Mouse (Mus musculus) intestine, embryonic 14.5 days (tissue): ENCODE measurements around the gene Tbc1d17. TPM values are rescaled to one million over a fixed set of nuclear protein-coding genes. Genes with fewer than 3 reads are reported as not detected.
A peak's percentile ranks its signal among the peaks of the same experiment; 100 is the strongest.

ENCODE experiments used
- ATAC-seq: fragments of 200-750 bp; cut with Nextera tagmentation; replicated peaks from 2 replicates; pipeline ENCODE4 v1.8.0; 2017; ENCODE audit warnings: low read depth, moderate number of reproducible peaks, moderate TSS enrichment, moderate library complexity; ENCODE audit not compliant: low FRiP score, low TSS enrichment
- DNase-seq: peaks from one replicate; pipeline ENCODE4 v3.0.0-alpha.2; 2018; ENCODE audit warnings: low spot score
- H3K27ac ChIP-seq: fragments of 300-500 bp; sonication (generic); 2 replicates; pipeline ENCODE4 v1.5.1; 2014; ENCODE audit warnings: low read depth, mild to moderate bottlenecking, control low read depth
- H3K27me3 ChIP-seq: fragments of 300-500 bp; sonication (generic); replicated peaks from 2 replicates; pipeline ENCODE4 v1.6.1; 2014; ENCODE audit warnings: low read length, control low read depth; ENCODE audit not compliant: control insufficient read depth, insufficient read depth
- H3K36me3 ChIP-seq: fragments of 300-500 bp; sonication (generic); 2 replicates; pipeline ENCODE4 v1.6.1; 2014; ENCODE audit warnings: low read length, control low read depth; ENCODE audit not compliant: control insufficient read depth, insufficient read depth
- H3K4me1 ChIP-seq: fragments of 300-500 bp; sonication (generic); replicated peaks from 2 replicates; pipeline ENCODE4 v1.6.1; 2014; ENCODE audit warnings: low read length, control low read depth, mixed read lengths; ENCODE audit not compliant: control insufficient read depth, insufficient read depth
- H3K4me2 ChIP-seq: fragments of 300-500 bp; sonication (generic); 2 replicates; pipeline ENCODE4 v1.6.1; 2014; ENCODE audit warnings: low read length
- H3K4me3 ChIP-seq: fragments of 300-500 bp; sonication (generic); 2 replicates; pipeline ENCODE4 v1.5.1; 2014; ENCODE audit warnings: low read depth, low read length, control low read depth, mixed read lengths
- H3K9ac ChIP-seq: fragments of 300-500 bp; sonication (generic); 2 replicates; pipeline ENCODE4 v1.6.1; 2014; ENCODE audit warnings: mild to moderate bottlenecking, low read length
- H3K9me3 ChIP-seq: fragments of 300-500 bp; sonication (generic); 2 replicates; pipeline ENCODE4 v1.6.1; 2016; ENCODE audit warnings: low read length, control low read depth; ENCODE audit not compliant: control insufficient read depth
- WGBS: fragments of 180-500 bp; shearing (Covaris S2); extraction: QIAGEN DNeasy Blood & Tissue Kit; methylation state at CpG from one replicate; pipeline ENCODE4 v1.1.7; 2014; 5-methylcytosine and 5-hydroxymethylcytosine counted together
- polyA plus RNA-seq: library from polyadenylated mRNA; unstranded; fragments of >200 nt; fragmentation: Nextera tagmentation; extraction: Ambion mirVana; gene quantifications from 2 replicates; pipeline ENCODE4 v1.2.1, GENCODE M21; 2014

The Tbc1d17 gene
- polyA plus RNA-seq, 1 experiment from 2014 or later, result 72.4 TPM

DNA sequence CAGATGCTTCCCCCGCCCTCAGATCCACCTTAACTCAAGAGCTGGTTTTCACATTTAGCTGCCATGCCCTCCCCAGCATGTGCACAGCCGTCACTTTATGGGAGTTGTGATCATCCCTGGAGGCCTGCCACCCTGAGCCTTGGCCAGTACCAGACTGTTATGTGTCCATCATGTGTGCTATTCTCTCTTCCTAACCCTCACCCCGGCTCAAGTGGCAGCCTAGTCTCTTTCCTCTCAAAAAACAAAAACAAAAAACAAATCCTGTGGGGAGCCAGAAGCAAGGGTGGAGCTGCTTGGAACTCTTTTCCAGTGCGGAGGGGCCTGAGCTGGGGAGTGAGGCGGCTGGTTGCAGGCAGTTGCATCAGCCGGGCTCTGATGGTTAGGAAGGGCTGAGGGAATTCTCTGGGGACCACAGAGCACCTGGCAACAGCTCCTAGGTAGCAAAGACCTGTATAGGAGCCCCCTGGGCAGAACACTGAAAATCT lies 30.1 kb downstream of the Tbc1d17 start:
- H3K9ac ChIP-seq, result peak overlapping the region; percentile 37; the same call in 1 of the 2 replicates
- no peaks in the 10 kb centered on the region for H3K27me3 ChIP-seq
- peak overlapping the region; percentile 83 for H3K4me3 ChIP-seq
- no peak overlapping the region for H3K27ac ChIP-seq
- H3K36me3 ChIP-seq, result 0 out of 2 replicates have a peak, but pooled peaks cover 5% of the 10 kb centered on the region
- WGBS, result 49% methylated on average over 6 of the region's 6 CpGs
- peak overlapping the region; percentile 78 for H3K4me2 ChIP-seq
- ATAC-seq, result no peak
- no peaks in the 10 kb centered on the region for H3K9me3 ChIP-seq
- peak; percentile 57 for DNase-seq
- H3K4me1 ChIP-seq, result peaks cover 27% of the 10 kb centered on the region

DNA sequence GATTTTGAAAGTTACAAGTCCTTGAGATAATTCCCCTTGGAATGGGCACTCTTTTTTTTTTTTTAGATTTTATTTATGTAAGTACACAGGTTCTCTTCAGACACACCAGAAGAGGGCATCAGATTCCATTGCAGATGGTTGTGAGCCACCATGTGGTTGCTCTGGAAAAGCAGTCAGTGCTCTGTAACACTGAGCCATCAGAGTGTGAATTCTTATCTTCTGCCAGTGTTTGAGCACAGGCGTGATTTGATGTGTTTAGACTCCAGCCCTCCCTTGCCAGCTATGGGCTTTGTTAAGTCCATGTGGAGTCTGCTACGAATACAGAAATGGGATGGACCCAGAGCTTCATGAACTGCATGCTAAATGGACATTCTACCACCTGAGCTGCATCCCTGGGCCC lies 30.7 kb downstream of the Tbc1d17 start:
- DNase-seq, result peak; percentile 50
- peak overlapping the region; percentile 87; the same call in 1 of the 2 replicates for H3K9ac ChIP-seq
- H3K36me3 ChIP-seq, result 0 out of 2 replicates have a peak, but pooled peaks cover 6% of the 10 kb centered on the region
- WGBS, result 28% methylated on average over 2 of the region's 2 CpGs
- no peak for ATAC-seq
- peak overlapping the region; percentile 83 for H3K4me3 ChIP-seq
- H3K9me3 ChIP-seq, result no peaks in the 10 kb centered on the region
- H3K27me3 ChIP-seq, result no peaks in the 10 kb centered on the region
- H3K27ac ChIP-seq, result no peak overlapping the region
- peak overlapping the region; percentile 78 for H3K4me2 ChIP-seq
- H3K4me1 ChIP-seq, result peaks cover 27% of the 10 kb centered on the region

DNA sequence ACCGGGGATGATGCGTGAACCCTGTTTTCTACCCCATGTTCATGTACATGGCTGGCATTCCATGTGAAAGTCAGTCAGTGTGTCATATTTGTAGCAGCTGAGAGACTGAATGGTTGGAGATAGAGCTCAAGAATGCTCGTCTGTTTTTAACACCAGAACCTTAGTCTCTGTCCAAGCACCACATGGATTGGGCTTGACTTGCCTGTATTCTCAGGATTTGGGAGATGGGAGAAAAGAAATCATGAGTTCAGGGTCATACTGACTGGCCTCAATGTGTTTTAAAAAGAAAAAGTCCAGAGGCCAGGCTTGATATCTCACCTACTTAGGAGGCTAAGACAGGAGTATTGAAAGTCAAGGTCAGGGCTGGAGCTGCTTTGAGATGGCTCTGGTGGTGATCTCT lies 31.4 kb downstream of the Tbc1d17 start:
- H3K9ac ChIP-seq, result peak overlapping the region; percentile 87
- no peaks in the 10 kb centered on the region for H3K27me3 ChIP-seq
- WGBS, result 22% methylated on average over 3 of the region's 3 CpGs
- no peak overlapping the region for H3K27ac ChIP-seq
- no peak for ATAC-seq
- H3K9me3 ChIP-seq, result no peaks in the 10 kb centered on the region
- DNase-seq, result no peak
- peak overlapping the region; percentile 78 for H3K4me2 ChIP-seq
- H3K4me1 ChIP-seq, result peaks cover 27% of the 10 kb centered on the region
- peaks cover 13% of the 10 kb centered on the region; the same call in 1 of the 2 replicates for H3K36me3 ChIP-seq
- peak overlapping the region; percentile 83 for H3K4me3 ChIP-seq

DNA sequence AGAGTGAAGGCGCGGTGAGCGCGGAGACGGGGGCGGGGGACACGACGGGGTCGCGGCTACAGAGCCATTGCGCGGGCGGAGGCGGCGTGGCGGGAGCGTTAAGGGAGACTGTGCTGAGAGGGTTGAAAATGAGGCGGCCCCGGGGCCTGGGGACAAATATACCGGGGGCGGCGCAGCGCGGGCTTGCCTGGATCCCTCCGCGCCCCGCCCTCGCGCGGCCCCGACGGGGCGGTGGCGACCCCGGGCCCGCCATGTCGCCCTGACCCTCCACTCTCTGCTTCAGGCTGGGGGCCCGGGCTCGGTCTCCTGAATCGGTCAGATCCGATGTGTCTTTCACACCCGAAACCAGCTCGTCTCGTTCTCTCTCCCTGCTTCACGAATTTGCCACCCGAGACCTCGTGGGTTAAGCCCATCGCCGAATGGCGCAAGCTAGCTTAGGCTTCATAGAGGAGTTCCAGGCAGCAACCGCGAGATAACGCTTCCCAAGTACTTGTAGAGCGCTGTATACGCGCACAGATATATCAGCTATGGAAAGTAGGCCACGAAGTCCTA lies 32.3 kb downstream of the Tbc1d17 start, which contains the start of gene Atf5:
TSS of gene Atf5 (minus strand) at position 189 of the 552 bp plus-strand sequence.
- peak within 1 kb of the TSS; percentile 78 for H3K4me2 ChIP-seq
- H3K27me3 ChIP-seq, result no peaks in the 10 kb centered on the region
- peak within 1 kb of the TSS; percentile 87 for H3K9ac ChIP-seq
- peak within 1 kb of the TSS; percentile 97 for H3K27ac ChIP-seq
- WGBS, result 2% methylated on average over 46 of the region's 57 CpGs
- H3K9me3 ChIP-seq, result no peaks in the 10 kb centered on the region
- peak; percentile 83 for DNase-seq
- H3K4me1 ChIP-seq, result peaks cover 27% of the 10 kb centered on the region
- peaks cover 14% of the 10 kb centered on the region; the same call in 1 of the 2 replicates for H3K36me3 ChIP-seq
- ATAC-seq, result peak; percentile 48
- H3K4me3 ChIP-seq, result peak within 1 kb of the TSS; percentile 83

DNA sequence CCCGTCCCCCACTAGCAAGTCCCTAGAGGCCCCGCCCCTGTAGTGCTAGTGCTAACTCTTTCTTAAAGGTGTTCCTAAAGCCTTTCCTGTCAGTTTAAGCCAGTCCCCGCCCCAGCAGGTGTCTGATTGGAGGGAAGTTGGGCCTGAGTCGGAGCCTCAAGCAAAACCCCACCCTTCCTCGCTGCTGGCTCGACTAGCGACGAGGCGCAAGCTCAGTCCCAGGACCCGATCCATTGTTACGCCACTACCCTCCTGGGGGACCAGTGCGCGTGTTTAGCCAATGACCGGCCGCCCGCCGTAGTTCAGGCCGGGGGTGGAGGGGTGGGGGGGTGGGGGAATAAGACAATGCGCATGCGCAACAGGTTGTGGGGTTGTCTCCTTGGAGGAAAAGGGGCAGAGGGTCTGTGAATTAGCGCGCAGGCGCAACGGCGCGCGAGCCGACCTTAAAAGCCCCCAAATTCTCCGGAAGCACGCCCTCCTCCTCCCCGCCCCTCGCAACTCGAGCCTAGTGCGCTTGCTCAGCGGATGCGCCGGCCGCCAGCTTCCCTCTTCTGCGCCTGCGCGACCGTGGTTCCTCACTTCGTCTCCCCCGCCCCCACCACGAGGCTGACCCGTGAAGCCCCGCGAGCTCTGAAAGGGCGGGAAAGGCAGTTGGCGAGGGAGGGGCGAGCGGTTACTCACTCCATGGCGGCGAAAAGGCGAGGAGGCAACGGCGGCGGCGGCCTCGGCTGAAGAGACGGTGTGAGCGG lies 33.0 kb downstream of the Tbc1d17 start, which contains the start of the genes Nup62 and Il4i1:
TSS of gene Nup62 (plus strand) at position 368 of the 749 bp plus-strand sequence.
TSS of gene Il4i1 (plus strand) at position 667 of the 749 bp plus-strand sequence.
- Histone ChIP-seq H3K4me1 (peaks cover 27% of the 10 kb centered on the region), H3K27ac (peak within 1 kb of the TSS; percentile 97), H3K9ac (peak within 1 kb of the TSS; percentile 87), H3K36me3 (peaks cover 14% of the 10 kb centered on the region; the same call in 1 of the 2 replicates), H3K4me3 (peak within 1 kb of the TSS; percentile 83), H3K27me3 (no peaks in the 10 kb centered on the region), H3K4me2 (peak within 1 kb of the TSS; percentile 78), H3K9me3 (no peaks in the 10 kb centered on the region)
- DNase-seq, result peak; percentile 98
- WGBS, result under 1% methylated on average over 60 of the region's 62 CpGs
- peak; percentile 93 for ATAC-seq

DNA sequence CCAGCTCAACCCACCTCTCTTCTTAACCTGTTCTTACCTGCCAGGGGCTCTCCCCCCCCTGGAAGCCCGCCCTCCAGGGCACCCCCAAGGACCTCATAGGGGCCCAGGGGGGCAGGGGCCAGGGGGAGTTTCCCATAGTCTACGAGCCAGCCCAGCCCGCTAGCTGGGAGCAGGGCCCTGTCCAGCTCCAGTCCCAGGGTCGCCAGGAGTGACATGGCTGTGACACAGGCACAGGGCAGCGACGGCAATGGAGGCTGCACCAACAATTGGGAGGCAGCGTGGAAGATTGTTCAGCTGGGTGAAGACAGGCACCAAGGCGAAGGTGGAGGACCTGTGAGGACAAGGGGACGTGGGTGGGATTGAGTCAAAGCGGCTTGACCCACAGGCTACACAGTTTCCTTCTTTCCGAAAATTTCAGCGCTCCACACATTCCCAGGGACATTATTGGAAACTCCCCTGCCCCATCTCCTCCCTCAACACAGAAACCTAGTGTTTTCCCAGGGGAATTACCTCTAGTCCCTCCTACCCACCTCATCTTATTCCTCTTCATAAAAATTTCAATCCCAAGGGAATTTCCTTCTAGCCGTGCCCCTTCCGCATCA lies 33.8 kb downstream of the Tbc1d17 start:
- H3K4me2 ChIP-seq, result peak overlapping the region; percentile 60
- peak overlapping the region; percentile 87 for H3K9ac ChIP-seq
- 37% methylated on average over 14 of the region's 14 CpGs for WGBS
- ATAC-seq, result 0 out of 2 replicates have a peak, but pooled peaks have one; percentile 1
- no peak for DNase-seq
- peaks cover 25% of the 10 kb centered on the region for H3K4me1 ChIP-seq
- H3K27me3 ChIP-seq, result no peaks in the 10 kb centered on the region
- peaks cover 14% of the 10 kb centered on the region; the same call in 1 of the 2 replicates for H3K36me3 ChIP-seq
- no peaks in the 10 kb centered on the region for H3K9me3 ChIP-seq
- 0 out of 2 replicates have a peak overlapping the region, but pooled peaks have one; percentile 97 for H3K27ac ChIP-seq
- H3K4me3 ChIP-seq, result peak overlapping the region; percentile 83

DNA sequence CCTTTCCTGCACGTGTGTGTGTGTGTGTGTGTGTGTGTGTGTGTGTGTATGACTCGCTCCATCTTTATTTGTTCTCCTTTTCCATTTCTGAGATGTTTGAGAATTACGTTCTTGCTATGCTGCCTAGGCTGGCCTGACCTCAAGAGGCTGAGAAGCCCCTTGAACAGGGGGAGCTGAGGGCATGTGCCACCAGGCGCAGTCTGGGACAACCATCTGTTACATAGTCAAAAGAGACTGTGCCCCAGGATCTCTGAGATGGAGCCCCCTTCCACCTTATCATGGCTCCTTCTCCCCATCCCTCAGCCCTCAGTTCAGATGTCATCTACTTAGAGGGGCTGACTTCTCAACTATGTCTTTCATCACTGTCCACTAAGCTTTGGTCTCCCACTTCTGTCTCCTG lies 34.5 kb downstream of the Tbc1d17 start:
- ATAC-seq (no peak), DNase-seq (no peak)
- Histone ChIP-seq H3K4me3 (no peak overlapping the region), H3K4me2 (no peak overlapping the region), H3K9ac (no peak overlapping the region), H3K27me3 (no peaks in the 10 kb centered on the region), H3K36me3 (peaks cover 14% of the 10 kb centered on the region; the same call in 1 of the 2 replicates), H3K9me3 (no peaks in the 10 kb centered on the region), H3K4me1 (peaks cover 22% of the 10 kb centered on the region), H3K27ac (no peak overlapping the region)
- WGBS, result 85% methylated on average over 4 of the region's 4 CpGs

DNA sequence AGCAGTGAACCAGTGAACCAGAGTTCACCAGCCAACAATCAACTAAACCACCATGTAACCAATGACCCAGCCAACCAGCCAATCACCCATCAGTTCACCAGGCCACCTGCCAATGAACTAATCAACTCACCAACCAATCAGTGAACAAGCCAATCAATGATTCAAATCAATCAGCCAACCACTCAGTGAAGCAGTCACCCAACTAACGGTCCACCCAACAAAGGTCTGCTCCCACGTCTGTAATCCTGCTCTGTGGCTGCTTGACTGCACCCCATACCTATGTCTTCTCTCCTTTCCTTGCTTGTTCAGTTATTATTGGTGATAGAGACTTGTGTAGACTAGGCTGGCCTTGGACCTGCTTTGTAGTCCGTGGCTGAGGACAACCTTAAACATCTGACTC lies 34.9 kb downstream of the Tbc1d17 start:
- no peak overlapping the region for H3K27ac ChIP-seq
- H3K36me3 ChIP-seq, result peaks cover 14% of the 10 kb centered on the region; the same call in 1 of the 2 replicates
- no peak overlapping the region for H3K4me3 ChIP-seq
- peaks cover 19% of the 10 kb centered on the region for H3K4me1 ChIP-seq
- peak; percentile 16 for DNase-seq
- no peak overlapping the region for H3K9ac ChIP-seq
- ATAC-seq, result no peak
- no peak overlapping the region for H3K4me2 ChIP-seq
- no peaks in the 10 kb centered on the region for H3K9me3 ChIP-seq
- 93% methylated on average over 3 of the region's 3 CpGs for WGBS
- no peaks in the 10 kb centered on the region for H3K27me3 ChIP-seq
